Mouse (Mus musculus): ENCODE measurements around the gene Espn. TPM values are rescaled to one million over a fixed set of nuclear protein-coding genes. Genes with fewer than 3 reads are reported as not detected.

Gene Espn
- 10.5 and 10.9 TPM in 2 replicates for polyA plus RNA-seq (2014; fragmentation: Nextera tagmentation; extraction: Ambion mirVana)

GRCm38 (mm10) chr4:152151966-152152544, at the start of gene Espn:
TSS of gene Espn (minus strand) at chr4:152152371.
- Histone ChIP-seq H3K4me2 (replicated peaks; ENCODE audit: low read depth, low read length) (peak within 1 kb of the TSS; percentile 64), H3K36me3 (ENCODE audit: control insufficient read depth, insufficient read depth, low read length) (no peaks in the 10 kb centered on the region), H3K27ac (ENCODE audit: low read length) (no peak within 1 kb of the TSS), H3K4me3 (ENCODE audit: low read depth, low read length) (peak within 1 kb of the TSS; percentile 34), H3K27me3 (ENCODE audit: control insufficient read depth, insufficient read depth, low read length) (peaks cover 18% of the 10 kb centered on the region), H3K4me1 (ENCODE audit: control insufficient read depth, insufficient read depth, low read length) (peaks cover 11% of the 10 kb centered on the region), H3K9ac (replicated peaks; ENCODE audit: low read depth, low read length) (0 out of 2 replicates have a peak within 1 kb of the TSS, but pooled peaks have one; percentile 10), H3K9me3 (ENCODE audit: control insufficient read depth, low read depth, low read length) (no peaks in the 10 kb centered on the region)
- under 1% methylated on average over 57 of the region's 57 CpGs for WGBS
- peak; percentile 87 for ATAC-seq (ENCODE audit: insufficient number of reproducible peaks, insufficient read depth, low FRiP score, low read depth)

- Histone ChIP-seq H3K27me3 (ENCODE audit: control insufficient read depth, insufficient read depth, low read length) (no peaks in the 10 kb centered on the region), H3K9ac (replicated peaks; ENCODE audit: low read depth, low read length) (no peak overlapping the region), H3K4me2 (replicated peaks; ENCODE audit: low read depth, low read length) (no peak overlapping the region), H3K4me3 (ENCODE audit: low read depth, low read length) (no peak overlapping the region), H3K9me3 (ENCODE audit: control insufficient read depth, low read depth, low read length) (no peaks in the 10 kb centered on the region), H3K36me3 (ENCODE audit: control insufficient read depth, insufficient read depth, low read length) (no peaks in the 10 kb centered on the region), H3K27ac (ENCODE audit: low read length) (no peak overlapping the region), H3K4me1 (ENCODE audit: control insufficient read depth, insufficient read depth, low read length) (peaks cover 23% of the 10 kb centered on the region)
- ATAC-seq (ENCODE audit: insufficient number of reproducible peaks, insufficient read depth, low FRiP score, low read depth): peak; percentile 65; the same call in 1 of the 2 replicates
- WGBS: 41% methylated on average over 6 of the region's 6 CpGs
Observed at GRCm38 (mm10) chr4:152201492-152201891, 49.3 kb upstream of the Espn start.

- Histone ChIP-seq H3K4me3 (ENCODE audit: low read depth, low read length) (no peak overlapping the region), H3K4me1 (ENCODE audit: control insufficient read depth, insufficient read depth, low read length) (peaks cover 23% of the 10 kb centered on the region), H3K36me3 (ENCODE audit: control insufficient read depth, insufficient read depth, low read length) (no peaks in the 10 kb centered on the region), H3K27me3 (ENCODE audit: control insufficient read depth, insufficient read depth, low read length) (no peaks in the 10 kb centered on the region), H3K9me3 (ENCODE audit: control insufficient read depth, low read depth, low read length) (no peaks in the 10 kb centered on the region), H3K9ac (replicated peaks; ENCODE audit: low read depth, low read length) (no peak overlapping the region), H3K27ac (ENCODE audit: low read length) (no peak overlapping the region), H3K4me2 (replicated peaks; ENCODE audit: low read depth, low read length) (no peak overlapping the region)
- 62% methylated on average over 1 of the region's 1 CpGs for WGBS
- ATAC-seq (ENCODE audit: insufficient number of reproducible peaks, insufficient read depth, low FRiP score, low read depth): no peak
Observed at GRCm38 (mm10) chr4:152199617-152200016, 47.4 kb upstream of the Espn start.

GRCm38 (mm10) chr4:152197545-152197944, 45.4 kb upstream of the Espn start:
- Histone ChIP-seq H3K4me1 (ENCODE audit: control insufficient read depth, insufficient read depth, low read length) (peaks cover 17% of the 10 kb centered on the region), H3K36me3 (ENCODE audit: control insufficient read depth, insufficient read depth, low read length) (no peaks in the 10 kb centered on the region), H3K4me3 (ENCODE audit: low read depth, low read length) (no peak overlapping the region), H3K27ac (ENCODE audit: low read length) (no peak overlapping the region), H3K9me3 (ENCODE audit: control insufficient read depth, low read depth, low read length) (no peaks in the 10 kb centered on the region), H3K4me2 (replicated peaks; ENCODE audit: low read depth, low read length) (no peak overlapping the region), H3K27me3 (ENCODE audit: control insufficient read depth, insufficient read depth, low read length) (no peaks in the 10 kb centered on the region), H3K9ac (replicated peaks; ENCODE audit: low read depth, low read length) (no peak overlapping the region)
- WGBS: 63% methylated on average over 5 of the region's 5 CpGs
- no peak for ATAC-seq (ENCODE audit: insufficient number of reproducible peaks, insufficient read depth, low FRiP score, low read depth)

- Histone ChIP-seq H3K9ac (replicated peaks; ENCODE audit: low read depth, low read length) (no peak overlapping the region), H3K36me3 (ENCODE audit: control insufficient read depth, insufficient read depth, low read length) (no peaks in the 10 kb centered on the region), H3K4me2 (replicated peaks; ENCODE audit: low read depth, low read length) (no peak overlapping the region), H3K4me1 (ENCODE audit: control insufficient read depth, insufficient read depth, low read length) (peaks cover 7% of the 10 kb centered on the region), H3K27me3 (ENCODE audit: control insufficient read depth, insufficient read depth, low read length) (no peaks in the 10 kb centered on the region), H3K4me3 (ENCODE audit: low read depth, low read length) (no peak overlapping the region), H3K9me3 (ENCODE audit: control insufficient read depth, low read depth, low read length) (no peaks in the 10 kb centered on the region), H3K27ac (ENCODE audit: low read length) (no peak overlapping the region)
- ATAC-seq (ENCODE audit: insufficient number of reproducible peaks, insufficient read depth, low FRiP score, low read depth): no peak
- 88% methylated on average over 8 of the region's 9 CpGs for WGBS
Observed at GRCm38 (mm10) chr4:152196276-152196675, 44.1 kb upstream of the Espn start.

- Histone ChIP-seq H3K4me2 (replicated peaks; ENCODE audit: low read depth, low read length) (no peak overlapping the region), H3K9me3 (ENCODE audit: control insufficient read depth, low read depth, low read length) (no peaks in the 10 kb centered on the region), H3K36me3 (ENCODE audit: control insufficient read depth, insufficient read depth, low read length) (no peaks in the 10 kb centered on the region), H3K9ac (replicated peaks; ENCODE audit: low read depth, low read length) (no peak overlapping the region), H3K27me3 (ENCODE audit: control insufficient read depth, insufficient read depth, low read length) (no peaks in the 10 kb centered on the region), H3K27ac (ENCODE audit: low read length) (no peak overlapping the region), H3K4me3 (ENCODE audit: low read depth, low read length) (no peak overlapping the region), H3K4me1 (ENCODE audit: control insufficient read depth, insufficient read depth, low read length) (0 out of 2 replicates have a peak, but pooled peaks cover 3% of the 10 kb centered on the region)
- 83% methylated on average over 3 of the region's 3 CpGs for whole genome bisulfite sequencing
- no peak for ATAC-seq (ENCODE audit: insufficient number of reproducible peaks, insufficient read depth, low FRiP score, low read depth)
Observed at GRCm38 (mm10) chr4:152194476-152195175, 42.5 kb upstream of the Espn start.

- 0 out of 2 replicates have a peak, but pooled peaks cover 3% of the 10 kb centered on the region for H3K4me1 ChIP-seq (ENCODE audit: control insufficient read depth, insufficient read depth, low read length)
- no peak overlapping the region for H3K4me3 ChIP-seq (ENCODE audit: low read depth, low read length)
- no peak for ATAC-seq (ENCODE audit: insufficient number of reproducible peaks, insufficient read depth, low FRiP score, low read depth)
- H3K36me3 ChIP-seq (ENCODE audit: control insufficient read depth, insufficient read depth, low read length): no peaks in the 10 kb centered on the region
- 0 out of 2 replicates have a peak overlapping the region, but pooled peaks have one; percentile 21 for H3K27ac ChIP-seq (ENCODE audit: low read length)
- no peaks in the 10 kb centered on the region for H3K9me3 ChIP-seq (ENCODE audit: control insufficient read depth, low read depth, low read length)
- H3K9ac ChIP-seq (replicated peaks; ENCODE audit: low read depth, low read length): no peak overlapping the region
- WGBS: 37% methylated on average over 4 of the region's 4 CpGs
- no peaks in the 10 kb centered on the region for H3K27me3 ChIP-seq (ENCODE audit: control insufficient read depth, insufficient read depth, low read length)
- H3K4me2 ChIP-seq (replicated peaks; ENCODE audit: low read depth, low read length): no peak overlapping the region
Observed at GRCm38 (mm10) chr4:152192569-152192968, 40.4 kb upstream of the Espn start.

- H3K27me3 ChIP-seq (ENCODE audit: control insufficient read depth, insufficient read depth, low read length): no peaks in the 10 kb centered on the region
- H3K27ac ChIP-seq (ENCODE audit: low read length): peak overlapping the region; percentile 15; the same call in 1 of the 2 replicates
- H3K4me2 ChIP-seq (replicated peaks; ENCODE audit: low read depth, low read length): no peak overlapping the region
- no peaks in the 10 kb centered on the region for H3K36me3 ChIP-seq (ENCODE audit: control insufficient read depth, insufficient read depth, low read length)
- ATAC-seq (ENCODE audit: insufficient number of reproducible peaks, insufficient read depth, low FRiP score, low read depth): no peak
- 75% methylated on average over 5 of the region's 5 CpGs for WGBS
- H3K9me3 ChIP-seq (ENCODE audit: control insufficient read depth, low read depth, low read length): no peaks in the 10 kb centered on the region
- no peak overlapping the region for H3K9ac ChIP-seq (replicated peaks; ENCODE audit: low read depth, low read length)
- peaks cover 14% of the 10 kb centered on the region; the same call in 1 of the 2 replicates for H3K4me1 ChIP-seq (ENCODE audit: control insufficient read depth, insufficient read depth, low read length)
- no peak overlapping the region for H3K4me3 ChIP-seq (ENCODE audit: low read depth, low read length)
Observed at GRCm38 (mm10) chr4:152190701-152191100, 38.5 kb upstream of the Espn start.
